Mouse (Mus musculus) granulocyte monocyte progenitor cell, adult 5-6 weeks (primary cell): ENCODE measurements around the gene Trim11. TPM values are rescaled to one million over a fixed set of nuclear protein-coding genes. Genes with fewer than 3 reads are reported as not detected.
"Not testable (repeated sequence)": the region's sequence is repeated elsewhere in the genome, so short reads cannot be mapped to it uniquely, and the experiment has no call there.

Experiments used
- ATAC-seq: replicated peaks from 2 replicates; pipeline ENCODE4 v1.8.0; 2016; ENCODE audit warnings: mild to moderate bottlenecking, moderate TSS enrichment, inconsistent platforms; ENCODE audit not compliant: poor library complexity, severe bottlenecking
- total RNA-seq, 2 experiments: library from RNA; stranded (forward) in 1 of 2; stranded (reverse) in 1 of 2; fragments of 200-712, 200-1000 nt in 1 of 2; fragments of >200 nt in 1 of 2; fragmentation: Nextera tagmentation in 1 of 2; gene quantifications; 2 replicates each; pipeline ENCODE4 v1.2.3; 2014 to 2017

The Trim11 gene
- 29.0 and 32.3 TPM in 2 replicates for total RNA-seq (2014; fragmentation: Nextera tagmentation)
- 29.1 and 30.5 TPM in 2 replicates for total RNA-seq (2017)

DNA sequence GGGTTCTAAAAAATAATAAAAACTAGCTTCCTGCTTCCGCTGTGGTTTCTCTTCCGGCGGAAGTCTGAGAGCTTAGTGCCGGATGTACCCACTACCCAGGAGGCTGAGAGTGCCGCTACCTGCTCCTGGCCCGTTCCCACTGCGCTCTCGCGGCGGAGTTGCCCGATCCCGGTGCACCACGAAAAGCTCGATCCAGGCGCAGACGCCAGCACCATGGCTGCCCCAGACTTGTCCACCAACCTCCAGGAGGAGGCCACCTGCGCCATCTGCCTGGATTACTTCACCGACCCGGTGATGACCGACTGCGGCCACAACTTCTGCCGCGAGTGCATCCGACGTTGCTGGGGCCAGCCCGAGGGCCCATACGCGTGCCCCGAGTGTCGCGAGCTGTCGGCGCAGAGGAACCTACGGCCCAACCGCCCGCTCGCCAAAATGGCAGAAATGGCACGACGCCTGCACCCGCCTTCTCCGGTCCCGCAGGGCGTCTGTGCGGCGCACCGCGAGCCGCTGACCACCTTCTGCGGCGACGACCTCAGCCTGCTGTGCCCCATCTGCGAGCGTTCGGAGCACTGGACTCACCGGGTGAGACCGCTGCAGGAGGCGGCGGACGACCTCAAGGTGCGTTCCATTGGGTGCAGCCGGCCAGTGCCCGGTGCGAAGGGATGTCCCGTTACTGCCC is at the start of gene Trim11:
Gene Trim11 (plus strand): TSS at position 67 of the 679 bp plus-strand sequence.
- peak; percentile 42 for ATAC-seq

DNA sequence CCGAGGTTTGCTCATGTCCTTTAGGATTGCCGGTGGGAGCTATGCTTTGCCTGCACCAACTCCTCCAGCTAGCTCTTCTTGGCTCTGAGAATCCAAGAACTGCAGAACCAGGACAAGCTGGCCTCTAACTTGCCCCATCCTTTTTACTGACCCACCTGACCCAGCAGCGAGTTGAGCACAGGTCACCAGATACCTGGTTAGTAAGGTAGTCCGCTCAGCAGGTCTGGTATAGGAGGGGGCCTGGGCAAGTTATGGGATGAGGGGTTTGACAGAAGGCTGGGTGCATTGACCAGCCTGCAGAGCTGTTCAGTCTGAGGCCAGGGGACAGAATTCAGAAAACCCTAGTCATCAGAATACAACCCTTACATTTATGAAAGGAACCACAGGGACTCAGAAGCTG is 48.8 kb upstream of the Trim11 start:
- no peak for ATAC-seq

- ATAC-seq: no peak
Observed at GRCm38 (mm10) chr11:58929641-58930040, 48.3 kb upstream of the Trim11 start.

GRCm38 (mm10) chr11:58930254-58930653 is 47.6 kb upstream of the Trim11 start:
- ATAC-seq: no peak

GRCm38 (mm10) chr11:58931576-58931975 is 46.3 kb upstream of the Trim11 start:
- no peak for ATAC-seq

DNA sequence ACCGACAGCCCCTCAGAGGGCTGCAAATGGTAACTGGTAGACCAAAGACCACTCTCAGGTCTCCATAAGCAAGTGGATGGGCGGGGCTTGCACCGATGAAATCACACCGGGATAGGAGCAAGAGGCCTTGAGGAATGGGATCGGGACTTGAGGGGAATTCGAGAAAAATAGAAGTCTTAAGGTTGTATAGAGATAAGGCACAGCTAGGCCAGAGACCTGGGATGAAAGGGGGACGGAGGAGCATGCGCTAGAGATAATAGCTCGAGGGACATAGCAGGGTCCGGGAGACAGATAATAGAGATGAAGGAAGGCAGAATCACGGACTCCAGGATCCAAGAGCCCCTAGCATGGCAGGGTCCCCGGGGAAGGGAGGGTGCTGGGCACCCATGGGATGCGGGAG is 40.0 kb upstream of the Trim11 start:
- peak; percentile 0; the same call in 1 of the 2 replicates for ATAC-seq

- ATAC-seq: peak; percentile 95
Observed at GRCm38 (mm10) chr11:58938322-58939087, 39.4 kb upstream of the Trim11 start, which contains the start of gene Rnf187. Gene Rnf187, minus strand, starts transcription at chr11:58938916.

DNA sequence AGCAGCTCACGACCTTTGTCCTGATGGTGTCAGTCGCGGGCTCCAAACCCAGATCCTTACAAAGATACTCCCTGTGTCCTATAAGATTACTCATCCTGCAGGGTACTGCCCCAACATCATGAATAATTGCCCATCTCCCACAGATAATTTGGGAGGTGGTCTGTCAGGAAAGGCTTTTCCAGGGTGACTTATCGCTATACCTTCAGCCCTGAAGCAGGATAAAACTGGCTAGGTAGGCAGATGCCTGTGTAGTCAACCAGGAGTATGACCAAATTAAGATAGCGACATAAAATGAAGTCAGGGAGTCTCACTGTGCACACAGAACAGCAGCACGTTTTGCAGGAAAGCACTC is 38.8 kb upstream of the Trim11 start:
- ATAC-seq: no peak

DNA sequence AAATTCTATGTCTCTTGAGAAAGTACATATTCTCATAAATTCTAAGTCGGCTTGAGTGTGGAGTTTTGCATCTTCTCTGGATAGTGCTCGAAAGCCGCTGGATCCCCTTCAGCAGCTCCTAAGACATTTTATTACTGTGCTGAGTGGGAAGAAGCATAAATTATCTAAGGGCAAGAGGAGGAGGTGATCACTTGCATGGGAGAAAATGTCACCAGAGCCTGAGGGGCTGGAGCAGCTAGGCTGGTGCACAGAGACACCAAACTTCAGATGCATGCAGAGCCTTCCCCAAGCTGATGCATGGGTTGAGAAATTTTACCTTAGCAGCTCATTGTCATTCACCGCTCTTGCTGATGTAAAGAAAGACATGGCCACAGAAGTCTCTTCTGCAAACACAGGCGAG is 33.8 kb upstream of the Trim11 start:
- ATAC-seq: no peak

DNA sequence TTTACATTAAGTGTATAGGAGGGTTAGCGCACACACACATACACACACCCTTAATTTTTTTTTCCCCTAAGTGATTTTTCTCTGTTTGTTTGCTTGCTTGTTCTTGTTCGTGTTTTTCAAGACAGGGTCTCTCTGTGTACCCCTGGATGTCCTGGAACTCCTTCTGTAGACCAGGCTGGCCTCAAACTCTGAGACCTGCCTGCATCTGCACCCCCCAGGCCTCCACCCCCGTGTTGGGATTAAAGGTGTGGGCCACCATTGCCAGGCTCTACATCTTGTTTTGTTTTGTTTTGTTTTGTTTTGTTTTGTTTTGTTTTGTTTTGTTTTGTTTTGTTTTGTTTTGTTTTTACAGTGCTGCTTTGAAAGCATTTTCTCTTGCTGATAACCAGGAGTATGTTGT is 30.6 kb upstream of the Trim11 start:
- ATAC-seq: no peak

GRCm38 (mm10) chr11:58947798-58948528 is 29.9 kb upstream of the Trim11 start:
- ATAC-seq: no peak

- ATAC-seq: peak; percentile 39
Observed at GRCm38 (mm10) chr11:58948542-58949479, 29.1 kb upstream of the Trim11 start, which contains the start of gene Hist3h2ba. Gene Hist3h2ba, plus strand, starts transcription at chr11:58948920.

GRCm38 (mm10) chr11:58949480-58950431 is 28.1 kb upstream of the Trim11 start:
- no peak for ATAC-seq

- ATAC-seq: no peak
Observed at GRCm38 (mm10) chr11:58951210-58951609, 26.7 kb upstream of the Trim11 start.

DNA sequence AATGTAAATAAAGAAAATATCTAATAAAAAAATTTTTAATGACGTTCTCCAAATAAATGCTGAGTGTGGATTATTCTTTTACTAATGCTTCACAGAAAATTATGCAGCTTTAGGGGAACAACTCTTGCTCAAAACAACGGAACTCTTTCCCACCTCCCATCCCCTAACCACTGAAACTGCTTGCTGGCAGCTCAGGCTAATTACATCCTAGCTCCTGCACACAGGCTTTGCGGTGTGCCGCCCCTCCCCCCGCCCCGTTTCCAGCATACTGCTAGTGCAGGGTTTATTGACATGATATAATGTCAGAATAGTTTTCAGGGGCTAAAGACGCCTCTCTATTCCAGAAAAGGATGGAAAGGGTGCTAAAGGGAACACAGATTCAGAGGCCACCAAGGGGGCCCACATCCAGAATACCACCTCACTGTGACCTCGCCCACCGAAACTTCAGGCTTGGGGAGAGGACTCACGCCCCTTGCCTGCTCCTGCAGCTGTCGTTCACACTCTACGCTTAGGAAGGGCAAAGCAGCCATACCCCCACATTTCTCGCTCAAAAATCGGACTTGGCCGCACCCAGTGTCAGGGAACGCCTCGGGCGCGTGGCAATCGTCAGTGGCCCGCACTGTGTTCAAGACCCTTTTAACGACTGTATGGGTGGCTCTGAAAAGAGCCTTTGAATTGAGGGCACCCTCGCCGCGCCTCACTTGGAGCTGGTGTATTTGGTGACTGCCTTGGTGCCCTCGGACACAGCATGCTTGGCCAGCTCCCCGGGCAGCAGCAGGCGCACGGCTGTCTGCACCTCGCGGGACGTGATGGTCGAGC is 24.3 kb upstream of the Trim11 start:
- ATAC-seq: peak; percentile 30

DNA sequence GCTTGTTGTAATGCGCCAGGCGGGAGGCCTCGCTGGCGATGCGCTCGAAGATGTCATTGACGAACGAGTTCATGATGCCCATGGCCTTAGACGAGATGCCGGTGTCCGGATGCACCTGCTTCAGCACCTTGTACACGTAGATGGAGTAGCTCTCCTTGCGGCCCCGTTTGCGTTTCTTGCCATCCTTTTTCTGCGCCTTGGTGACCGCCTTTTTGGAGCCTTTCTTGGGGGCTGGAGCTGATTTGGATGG is 23.8 kb upstream of the Trim11 start:
- not testable (repeated sequence) for ATAC-seq

GRCm38 (mm10) chr11:58954420-58955142 is 23.3 kb upstream of the Trim11 start, which contains the start of the genes Hist3h2a and Trim17:
Gene Hist3h2a, plus strand, starts transcription at chr11:58954685.
Gene Trim17, plus strand, starts transcription at chr11:58954685.
- peak; percentile 67 for ATAC-seq
